Mouse (Mus musculus): ENCODE data around the gene Maneal.

DNA sequence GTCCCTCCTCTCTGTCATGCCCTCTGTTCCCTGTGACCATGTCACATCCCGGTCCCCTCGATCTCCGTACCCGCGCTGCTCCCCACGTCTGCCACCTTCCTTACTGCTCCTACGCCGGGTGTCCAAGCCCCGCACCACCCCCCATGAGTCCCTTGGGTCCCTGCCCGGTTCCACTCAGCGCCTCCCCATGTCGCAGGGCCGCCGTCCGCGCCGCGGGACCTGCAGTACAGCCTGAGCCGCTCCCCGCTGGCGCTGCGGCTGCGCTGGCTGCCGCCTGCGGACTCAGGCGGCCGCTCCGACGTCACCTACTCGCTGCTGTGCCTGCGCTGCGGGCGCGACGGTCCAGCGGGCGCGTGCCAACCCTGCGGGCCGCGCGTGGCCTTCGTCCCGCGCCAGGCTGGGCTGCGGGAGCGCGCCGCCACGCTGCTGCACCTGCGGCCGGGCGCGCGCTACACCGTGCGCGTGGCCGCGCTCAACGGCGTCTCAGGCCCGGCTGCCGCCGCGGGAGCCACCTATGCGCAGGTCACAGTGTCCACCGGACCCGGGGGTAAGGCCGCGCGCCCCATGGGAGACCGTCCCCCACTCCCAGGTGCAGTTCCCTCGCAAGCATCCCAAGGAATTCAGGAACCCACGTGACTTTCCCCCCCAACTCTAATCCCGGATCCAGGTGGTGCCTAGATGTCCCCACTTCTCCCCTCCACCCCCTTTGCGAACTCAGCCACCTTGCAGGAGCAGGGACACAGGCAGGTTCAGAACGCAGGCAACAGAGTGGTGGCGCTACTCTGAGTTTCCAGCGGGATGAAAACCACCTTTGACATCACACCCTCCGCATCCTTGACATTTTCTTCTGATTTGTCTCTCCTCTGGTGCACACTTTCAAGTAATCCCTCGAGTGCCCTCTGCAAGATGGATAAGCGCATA, 32.8 kb upstream of the Maneal start:
- TF ChIP-seq CTCF (conservative IDR thresholded peaks at IDR 0.05; ENCODE audit: low read length) (no peak), POU5F1 (IDR thresholded peaks at IDR 0.05; ENCODE audit: borderline replicate concordance, low read length) (no peak)
